Mouse (Mus musculus): ENCODE measurements around the gene 1700011L22Rik.

The 1700011L22Rik gene

GRCm38 (mm10) chr8:79248470-79248869, at the start of gene 1700011L22Rik:
Gene 1700011L22Rik, minus strand, starts transcription at chr8:79248570.
- no peak for DNase-seq (ENCODE audit: low read depth, low spot score)
- H3K27me3 ChIP-seq (ENCODE audit: control insufficient read depth, insufficient read depth, low read length, poor library complexity, severe bottlenecking): no peaks in the 10 kb centered on the region
- H3K36me3 ChIP-seq (ENCODE audit: control insufficient read depth, insufficient read depth, low read length, poor library complexity, severe bottlenecking): no peaks in the 10 kb centered on the region

DNA sequence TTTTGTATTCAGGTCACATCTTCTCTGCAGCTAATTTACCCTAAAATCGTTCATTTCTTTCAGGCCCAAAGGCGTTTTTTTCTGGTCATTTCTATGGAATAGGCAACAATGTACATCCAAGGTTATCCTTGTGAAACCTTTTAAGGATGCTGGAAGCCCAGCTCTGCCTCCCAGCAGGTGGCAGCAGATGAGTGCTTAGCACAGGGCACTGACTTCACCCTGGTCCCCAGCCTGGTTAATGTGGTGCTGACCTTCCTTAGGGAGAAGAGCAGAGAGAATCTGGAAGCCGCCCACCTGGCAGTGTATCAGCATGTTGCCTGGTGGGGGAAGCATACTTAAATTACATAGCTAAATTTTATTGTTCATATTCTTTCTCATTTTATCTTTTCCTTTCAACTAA, 49.4 kb upstream of the 1700011L22Rik start:
- H3K36me3 ChIP-seq (ENCODE audit: control insufficient read depth, insufficient read depth, low read length, poor library complexity, severe bottlenecking): no peaks in the 10 kb centered on the region
- peak; percentile 51 for DNase-seq (ENCODE audit: low read depth, low spot score)
- no peaks in the 10 kb centered on the region for H3K27me3 ChIP-seq (ENCODE audit: control insufficient read depth, insufficient read depth, low read length, poor library complexity, severe bottlenecking)

- H3K27me3 ChIP-seq (ENCODE audit: control insufficient read depth, insufficient read depth, low read length, poor library complexity, severe bottlenecking): no peaks in the 10 kb centered on the region
- DNase-seq (ENCODE audit: low read depth, low spot score): no peak
- H3K36me3 ChIP-seq (ENCODE audit: control insufficient read depth, insufficient read depth, low read length, poor library complexity, severe bottlenecking): no peaks in the 10 kb centered on the region
Observed at GRCm38 (mm10) chr8:79295276-79296105, 47.1 kb upstream of the 1700011L22Rik start.

DNA sequence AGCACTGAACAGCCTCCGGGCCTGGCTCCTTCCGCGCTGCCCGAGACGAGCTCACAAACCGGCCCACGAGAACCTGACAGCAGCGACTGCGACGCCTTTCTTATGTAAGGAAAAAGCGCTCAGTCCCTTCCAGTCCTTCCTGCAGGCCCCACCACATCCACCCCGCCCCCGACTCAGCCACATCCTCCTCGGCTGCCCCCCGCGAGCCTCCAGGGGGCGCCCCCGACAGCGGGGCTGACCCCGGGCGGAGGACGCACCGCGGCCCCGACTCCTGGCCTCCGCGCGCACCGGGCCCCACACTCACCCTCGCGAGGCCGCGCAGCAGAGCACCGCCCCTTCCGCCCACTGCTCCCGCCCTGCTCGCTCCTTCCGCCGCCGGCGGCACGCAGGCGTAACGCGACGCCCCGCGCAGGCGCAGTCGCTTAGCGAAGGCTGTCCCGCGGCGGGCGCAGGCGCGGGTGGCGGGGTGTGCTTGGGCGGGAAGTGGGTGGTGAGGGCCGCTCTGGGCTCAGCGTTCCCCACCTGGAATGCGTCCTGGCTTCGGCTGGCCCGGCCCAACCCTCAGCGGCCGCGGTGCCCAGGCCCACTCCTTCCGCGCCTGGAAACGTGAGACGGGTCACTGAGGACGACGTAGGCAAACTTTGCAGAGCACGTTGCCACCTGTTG, 46.4 kb upstream of the 1700011L22Rik start, which contains the start of gene Mmaa:
TSS of gene Mmaa (minus strand) at position 328 of the 666 bp plus-strand sequence.
- peak; percentile 98 for DNase-seq (ENCODE audit: low read depth, low spot score)
- H3K36me3 ChIP-seq (ENCODE audit: control insufficient read depth, insufficient read depth, low read length, poor library complexity, severe bottlenecking): no peaks in the 10 kb centered on the region
- H3K27me3 ChIP-seq (ENCODE audit: control insufficient read depth, insufficient read depth, low read length, poor library complexity, severe bottlenecking): no peaks in the 10 kb centered on the region

GRCm38 (mm10) chr8:79293841-79294240, 45.5 kb upstream of the 1700011L22Rik start:
- no peak for DNase-seq (ENCODE audit: low read depth, low spot score)
- no peaks in the 10 kb centered on the region for H3K27me3 ChIP-seq (ENCODE audit: control insufficient read depth, insufficient read depth, low read length, poor library complexity, severe bottlenecking)
- H3K36me3 ChIP-seq (ENCODE audit: control insufficient read depth, insufficient read depth, low read length, poor library complexity, severe bottlenecking): no peaks in the 10 kb centered on the region

GRCm38 (mm10) chr8:79292712-79293264, 44.4 kb upstream of the 1700011L22Rik start:
- no peak for DNase-seq (ENCODE audit: low read depth, low spot score)

GRCm38 (mm10) chr8:79289592-79289991, 41.2 kb upstream of the 1700011L22Rik start:
- no peaks in the 10 kb centered on the region for H3K36me3 ChIP-seq (ENCODE audit: control insufficient read depth, insufficient read depth, low read length, poor library complexity, severe bottlenecking)
- H3K27me3 ChIP-seq (ENCODE audit: control insufficient read depth, insufficient read depth, low read length, poor library complexity, severe bottlenecking): no peaks in the 10 kb centered on the region

More at GRCm38 (mm10) chr8:79292712-79293264, 44.4 kb upstream of the 1700011L22Rik start:
- Histone ChIP-seq H3K36me3 (ENCODE audit: control insufficient read depth, insufficient read depth, low read length, poor library complexity, severe bottlenecking) (no peaks in the 10 kb centered on the region), H3K27me3 (ENCODE audit: control insufficient read depth, insufficient read depth, low read length, poor library complexity, severe bottlenecking) (no peaks in the 10 kb centered on the region)

DNA sequence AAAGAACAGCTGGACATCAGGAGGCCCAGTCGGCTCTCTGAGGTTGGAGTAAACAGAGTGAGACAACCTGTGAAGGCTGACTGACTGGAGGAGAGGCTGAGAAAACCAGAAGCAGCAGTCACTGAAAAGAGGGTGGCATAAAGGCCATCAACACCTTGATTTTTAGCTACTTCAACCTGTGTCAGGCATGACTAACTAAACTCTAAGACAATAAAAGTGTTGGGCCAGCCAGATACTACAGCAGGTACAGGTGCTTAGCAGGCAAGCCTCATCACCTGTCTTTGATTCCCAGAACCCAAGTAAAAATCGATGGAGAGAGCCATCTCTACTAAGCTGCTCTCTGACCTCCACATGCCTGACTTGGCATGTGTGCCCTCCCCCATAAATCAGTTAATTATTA, 40.3 kb upstream of the 1700011L22Rik start:
- Histone ChIP-seq H3K27me3 (ENCODE audit: control insufficient read depth, insufficient read depth, low read length, poor library complexity, severe bottlenecking) (no peaks in the 10 kb centered on the region), H3K36me3 (ENCODE audit: control insufficient read depth, insufficient read depth, low read length, poor library complexity, severe bottlenecking) (no peaks in the 10 kb centered on the region)
- DNase-seq (ENCODE audit: low read depth, low spot score): no peak

More at GRCm38 (mm10) chr8:79289592-79289991, 41.2 kb upstream of the 1700011L22Rik start:
- no peak for DNase-seq (ENCODE audit: low read depth, low spot score)

GRCm38 (mm10) chr8:79288250-79288649, 39.9 kb upstream of the 1700011L22Rik start:
- Histone ChIP-seq H3K27me3 (ENCODE audit: control insufficient read depth, insufficient read depth, low read length, poor library complexity, severe bottlenecking) (no peaks in the 10 kb centered on the region), H3K36me3 (ENCODE audit: control insufficient read depth, insufficient read depth, low read length, poor library complexity, severe bottlenecking) (no peaks in the 10 kb centered on the region)
- no peak for DNase-seq (ENCODE audit: low read depth, low spot score)

GRCm38 (mm10) chr8:79286424-79286823, 38.1 kb upstream of the 1700011L22Rik start:
- Histone ChIP-seq H3K27me3 (ENCODE audit: control insufficient read depth, insufficient read depth, low read length, poor library complexity, severe bottlenecking) (no peaks in the 10 kb centered on the region), H3K36me3 (ENCODE audit: control insufficient read depth, insufficient read depth, low read length, poor library complexity, severe bottlenecking) (no peaks in the 10 kb centered on the region; the same call in 1 of the 2 replicates)
- DNase-seq (ENCODE audit: low read depth, low spot score): no peak

DNA sequence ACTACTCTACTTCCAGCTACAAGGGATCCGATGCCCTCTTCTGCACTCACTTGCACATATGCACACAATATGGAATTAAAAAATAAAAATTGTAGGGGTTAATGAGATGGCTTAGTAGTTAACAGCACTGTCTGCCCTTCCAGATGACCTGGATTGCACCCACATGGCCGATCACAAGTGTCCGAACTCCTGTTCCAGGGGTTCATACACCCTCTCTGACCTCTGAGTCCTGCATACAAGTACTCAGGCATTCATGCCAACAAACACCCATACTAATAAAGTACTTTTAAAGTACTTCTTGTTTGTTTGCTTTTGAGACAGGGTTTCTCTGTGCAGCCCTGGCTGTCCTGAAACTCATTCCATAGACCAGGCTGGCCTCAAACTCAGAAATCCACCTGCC, 36.3 kb upstream of the 1700011L22Rik start:
- Histone ChIP-seq H3K36me3 (ENCODE audit: control insufficient read depth, insufficient read depth, low read length, poor library complexity, severe bottlenecking) (no peaks in the 10 kb centered on the region; the same call in 1 of the 2 replicates), H3K27me3 (ENCODE audit: control insufficient read depth, insufficient read depth, low read length, poor library complexity, severe bottlenecking) (no peaks in the 10 kb centered on the region)
- DNase-seq (ENCODE audit: low read depth, low spot score): no peak

DNA sequence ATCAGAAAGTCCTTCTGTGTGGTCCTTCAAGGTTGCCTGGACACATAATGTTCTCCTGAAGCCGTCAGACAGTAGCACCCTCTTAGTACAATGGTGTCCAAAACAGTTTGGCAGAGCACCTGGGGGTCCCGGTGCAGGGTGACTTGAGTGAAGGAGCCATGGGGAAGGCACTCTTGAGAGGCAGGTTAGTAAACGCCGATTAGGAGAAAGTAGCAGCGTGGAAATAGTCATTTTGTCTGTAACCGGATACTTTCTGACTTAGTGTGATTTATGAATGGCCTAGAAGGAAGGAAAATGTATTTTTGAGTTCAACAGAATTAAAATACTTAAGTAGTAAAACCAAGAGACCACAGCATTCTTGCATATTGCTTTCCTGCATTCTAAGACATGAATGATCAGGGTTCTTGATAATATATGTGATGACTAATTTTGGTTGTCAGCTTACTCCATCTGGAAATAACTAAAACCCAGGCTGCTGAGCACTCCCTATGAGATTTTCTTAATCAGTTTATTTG, 33.1 kb upstream of the 1700011L22Rik start:
- DNase-seq (ENCODE audit: low read depth, low spot score): no peak
- Histone ChIP-seq H3K36me3 (ENCODE audit: control insufficient read depth, insufficient read depth, low read length, poor library complexity, severe bottlenecking) (peaks cover 2% of the 10 kb centered on the region), H3K27me3 (ENCODE audit: control insufficient read depth, insufficient read depth, low read length, poor library complexity, severe bottlenecking) (no peaks in the 10 kb centered on the region)

GRCm38 (mm10) chr8:79277264-79277870, 29.0 kb upstream of the 1700011L22Rik start:
- DNase-seq (ENCODE audit: low read depth, low spot score): no peak
- Histone ChIP-seq H3K27me3 (ENCODE audit: control insufficient read depth, insufficient read depth, low read length, poor library complexity, severe bottlenecking) (no peaks in the 10 kb centered on the region), H3K36me3 (ENCODE audit: control insufficient read depth, insufficient read depth, low read length, poor library complexity, severe bottlenecking) (peaks cover 2% of the 10 kb centered on the region; the same call in 1 of the 2 replicates)

DNA sequence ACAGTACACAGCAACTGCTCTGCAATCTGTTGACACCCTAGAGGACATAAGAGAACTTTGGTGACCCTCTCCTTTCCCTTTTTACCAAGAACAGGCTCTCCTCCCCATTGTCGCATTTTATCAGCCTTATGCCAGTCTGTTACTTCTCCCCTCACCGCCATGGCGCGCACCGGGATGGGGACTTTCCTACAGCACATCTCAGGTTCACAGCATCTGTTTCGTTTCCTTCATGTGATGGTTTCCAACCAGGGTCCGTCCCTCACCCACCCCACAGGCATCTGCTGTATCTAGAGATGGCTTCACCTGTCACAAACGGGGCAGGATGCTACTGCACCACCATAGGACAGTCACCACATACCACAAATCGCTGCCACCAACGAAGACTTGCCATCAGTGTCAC, 26.6 kb upstream of the 1700011L22Rik start:
- no peaks in the 10 kb centered on the region for H3K27me3 ChIP-seq (ENCODE audit: control insufficient read depth, insufficient read depth, low read length, poor library complexity, severe bottlenecking)
- no peak for DNase-seq (ENCODE audit: low read depth, low spot score)
- peaks cover 2% of the 10 kb centered on the region; the same call in 1 of the 2 replicates for H3K36me3 ChIP-seq (ENCODE audit: control insufficient read depth, insufficient read depth, low read length, poor library complexity, severe bottlenecking)
